Mouse (Mus musculus) colon, adult 2 months (tissue): ENCODE data around the gene Apoh. TPM values are rescaled to one million over a fixed set of nuclear protein-coding genes. Genes with fewer than 3 reads are reported as not detected.

ENCODE experiments used
- polyA plus RNA-seq: library from polyadenylated mRNA; depleted of rRNA; stranded (reverse); fragments of >200 nt; gene quantifications from 2 replicates; pipeline ENCODE4 v1.2.3, GENCODE M21; 2012; rRNA removed

Apoh gene
- 0.19 and 2.1 TPM in 2 replicates for polyA plus RNA-seq

DNA sequence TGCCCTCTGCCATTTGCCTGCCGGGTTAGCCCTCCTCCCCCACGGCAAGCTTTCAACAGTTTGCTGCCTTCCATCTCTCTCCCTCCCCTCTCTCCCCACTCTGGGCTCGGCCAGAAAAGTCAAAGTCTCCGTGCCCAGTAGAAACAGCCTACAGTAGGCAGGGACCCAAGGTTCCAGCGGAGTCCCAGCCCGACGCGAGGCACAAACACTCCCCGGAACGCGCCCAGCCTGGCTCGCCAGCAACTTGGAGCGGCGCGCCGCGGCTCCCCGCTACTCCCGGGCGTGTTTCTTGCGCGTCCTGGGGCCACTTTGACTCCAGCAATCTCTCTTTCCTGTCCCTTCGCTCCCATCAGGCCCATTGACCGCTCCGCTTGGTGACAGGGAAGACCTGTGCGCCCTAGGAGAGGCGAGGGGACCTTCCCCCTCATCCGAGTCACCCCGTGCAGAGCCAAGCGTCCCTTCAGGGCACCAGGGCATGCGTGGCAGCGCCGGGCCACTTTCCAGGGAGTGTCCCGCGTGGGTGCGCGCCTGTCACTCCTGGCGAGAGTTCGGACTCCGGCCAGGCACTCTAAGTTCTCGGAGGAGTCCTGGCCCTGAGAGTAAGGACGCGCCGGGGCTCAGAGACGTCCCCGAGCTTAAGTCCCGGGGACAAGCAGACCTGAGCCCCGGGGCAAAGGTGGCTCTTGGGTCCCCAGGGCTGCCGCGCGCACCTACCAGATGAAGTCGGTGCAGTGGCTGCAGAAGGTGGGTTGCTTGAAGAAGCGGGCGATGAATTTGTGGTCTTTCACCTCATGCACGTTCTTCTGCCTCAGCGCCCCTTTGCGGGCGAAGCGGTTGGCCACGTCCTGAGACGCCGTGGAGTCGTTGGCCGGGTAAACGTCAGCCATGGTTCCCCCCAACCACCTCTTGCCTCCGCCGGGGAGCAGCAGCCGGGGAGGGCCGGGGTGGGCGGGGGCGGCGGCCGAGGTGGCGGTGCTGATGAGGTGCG lies at the start of gene Apoh:
Gene Apoh (plus strand): TSS at position 574 of the 988 bp plus-strand sequence.

GRCm38 (mm10) chr11:108343789-108344462 lies 772 bp downstream of the Apoh start, which contains the start of gene Prkca:
Gene Prkca, minus strand, starts transcription at chr11:108343928.

DNA sequence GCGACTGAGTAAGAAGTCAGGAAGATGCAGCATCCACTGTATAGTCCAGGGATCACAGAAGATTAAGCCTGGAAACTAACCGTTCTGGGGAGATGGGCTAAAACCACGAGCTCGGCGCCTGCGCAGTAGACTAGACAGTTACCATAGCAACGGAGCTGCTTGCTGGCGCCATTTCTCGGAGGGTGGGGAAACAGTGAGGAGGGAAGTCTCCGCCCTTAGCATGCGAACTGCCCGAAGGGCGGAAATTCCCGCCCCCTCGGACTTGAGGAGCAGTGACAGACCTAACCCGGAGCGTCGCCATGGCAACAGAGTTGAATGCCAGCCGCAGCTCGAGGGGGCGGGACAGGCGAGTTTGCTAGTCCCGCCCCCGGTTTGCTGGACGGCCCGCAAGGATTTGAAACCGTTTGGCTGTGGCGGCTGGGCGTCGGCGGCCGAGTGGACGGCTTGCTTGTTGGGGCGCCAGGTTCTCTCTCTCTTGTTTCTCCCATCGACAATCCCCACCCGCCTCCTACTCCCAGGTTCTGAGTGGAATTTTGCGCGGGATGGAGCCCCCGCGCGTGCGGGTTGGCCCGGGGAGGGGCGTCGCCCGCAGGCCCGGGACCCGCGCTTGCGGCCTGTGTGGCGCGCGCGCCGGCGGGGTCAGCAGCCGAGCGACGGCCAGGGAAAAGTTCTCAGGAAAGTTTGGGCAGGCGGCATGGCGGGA lies 81.9 kb downstream of the Apoh start, which contains the start of gene Cep112:
Gene Cep112 (plus strand): TSS at position 304 of the 703 bp plus-strand sequence.

Other genes with a start within 250 kb of the Apoh start
- gene Prkca, start 574 bp downstream of the Apoh start, polyA plus RNA-seq, result 14.4 and 15.6 TPM in 2 replicates
- gene Cep112, start 81.8 kb downstream of the Apoh start, polyA plus RNA-seq, result 0.16 TPM in 1 of 2 replicates, not detected in the other